Mouse (Mus musculus) ES-E14 (cell line): ENCODE results near the gene Ankzf1. TPM values are rescaled to one million over a fixed set of nuclear protein-coding genes. Genes with fewer than 3 reads are reported as not detected.

ENCODE experiments used
- DNase-seq: peaks from one replicate; pipeline ENCODE4 v3.0.0-alpha.2; 2013; ENCODE audit warnings: low read depth, low spot score
- H3K27ac ChIP-seq: 2 replicates; pipeline ENCODE4 v1.5.1; 2012; ENCODE audit warnings: low read depth, mild to moderate bottlenecking, low read length, moderate library complexity, mixed read lengths; ENCODE audit not compliant: poor library complexity, insufficient read depth, severe bottlenecking
- H3K36me3 ChIP-seq: 2 replicates; pipeline ENCODE4 v1.6.1; 2012; ENCODE audit warnings: mild to moderate bottlenecking, low read length, moderate library complexity, mixed read lengths; ENCODE audit not compliant: control insufficient read depth, poor library complexity, insufficient read depth, severe bottlenecking
- H3K4me1 ChIP-seq, 2 experiments: fragments of 150-350 bp in 1 of 2; sonication (generic) in 1 of 2; 2 replicates each; pipeline ENCODE4 v1.6.1; 2012; ENCODE audit warnings: low read length in 2 of 2, mild to moderate bottlenecking in 1 of 2, mixed read lengths in 1 of 2; ENCODE audit not compliant: control insufficient read depth in 2 of 2, insufficient read depth in 2 of 2, poor library complexity in 1 of 2
- H3K4me3 ChIP-seq, 2 experiments: fragments of 150-350 bp in 1 of 2; sonication (generic) in 1 of 2; 2 replicates each; pipeline ENCODE4 v1.5.1; 2012; ENCODE audit warnings: low read length in 2 of 2, low read depth in 1 of 2, mild to moderate bottlenecking in 1 of 2, mixed read lengths in 1 of 2; ENCODE audit not compliant: insufficient read depth in 1 of 2, poor library complexity in 1 of 2, severe bottlenecking in 1 of 2
- H3K9ac ChIP-seq: 2 replicates; pipeline ENCODE4 v1.6.1; 2012; ENCODE audit warnings: low read depth, mild to moderate bottlenecking, low read length, mixed read lengths; ENCODE audit not compliant: poor library complexity, insufficient read depth, severe bottlenecking
- H3K9me3 ChIP-seq: fragments of 150-350 bp; sonication (generic); 2 replicates; pipeline ENCODE4 v1.6.1; 2012; ENCODE audit warnings: low read depth, mild to moderate bottlenecking, low read length; ENCODE audit not compliant: control insufficient read depth, insufficient read depth
- CHD2 ChIP-seq: IDR thresholded peaks from 2 replicates; pipeline ENCODE4 v1.6.1; 2014; ENCODE audit warnings: mild to moderate bottlenecking, low read depth, low read length, inconsistent platforms
- HCFC1 ChIP-seq: IDR thresholded peaks from 2 replicates; pipeline ENCODE4 v1.6.1; 2012; ENCODE audit warnings: low read length, inconsistent platforms, borderline replicate concordance; ENCODE audit not compliant: insufficient read depth
- MAFK ChIP-seq: IDR thresholded peaks from 2 replicates; pipeline ENCODE4 v1.6.1; 2014; ENCODE audit warnings: mild to moderate bottlenecking, low read depth, low read length, inconsistent platforms; ENCODE audit not compliant: insufficient read depth
- ZC3H11A ChIP-seq: IDR thresholded peaks from 2 replicates; pipeline ENCODE4 v1.6.1; 2012; ENCODE audit warnings: low read depth, mild to moderate bottlenecking, inconsistent platforms, low read length, borderline replicate concordance
- ZNF384 ChIP-seq: IDR thresholded peaks from 2 replicates; pipeline ENCODE4 v1.6.1; 2012; ENCODE audit warnings: low read depth, low read length, inconsistent platforms
- in situ Hi-C, 2 experiments: fragments of 600-800 bp; cut with MboI; formaldehyde crosslinking; loops; one replicate each; pipeline ENCODE4 v1.15.1; 2025; ENCODE audit warnings: low sequenced_read_pairs in 2 of 2, inconsistent platforms in 1 of 2; ENCODE audit not compliant: unreplicated experiment in 2 of 2
- total RNA-seq: library from RNA; depleted of rRNA; stranded (reverse); fragments of 300-350 nt; gene quantifications from 2 replicates; pipeline ENCODE4 v1.2.3, GENCODE M21; 2012; rRNA removed

Gene Ankzf1
- total RNA-seq, 1 experiment = 23.0 TPM

DNA sequence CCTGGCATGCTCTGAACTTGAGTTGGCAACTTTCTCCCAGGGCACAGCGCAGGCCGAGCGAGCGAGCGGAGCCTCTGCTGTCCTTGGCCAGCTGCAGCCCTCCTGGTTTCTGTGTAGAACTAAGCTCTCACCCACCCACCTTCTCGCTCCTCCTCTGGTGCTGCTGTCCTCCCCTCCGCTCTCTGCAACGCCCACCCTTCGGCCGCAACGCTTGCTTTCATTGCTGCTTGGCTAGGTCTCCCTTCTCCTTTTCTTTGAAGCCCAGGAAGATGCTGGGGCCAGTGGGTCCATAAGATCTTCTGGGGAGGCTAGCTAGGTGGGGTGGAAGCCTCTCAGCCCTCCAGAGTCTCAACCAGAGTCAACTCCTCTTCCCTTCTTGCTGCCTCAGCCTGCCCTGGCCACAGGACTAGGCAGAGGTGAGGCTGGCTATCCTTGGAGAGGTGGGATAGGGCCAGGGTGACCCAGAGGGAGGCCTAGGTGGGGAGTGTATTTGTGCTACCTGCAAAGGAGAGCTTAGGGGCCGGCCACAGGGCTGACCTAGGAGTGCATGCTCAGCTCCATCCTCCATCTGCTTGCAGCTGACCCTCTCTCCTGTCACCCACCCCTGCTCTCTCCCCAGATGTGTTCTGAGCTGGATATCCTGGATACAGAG, 52.4 kb downstream of the Ankzf1 start:
- Histone ChIP-seq H3K36me3 (peaks cover 11% of the 10 kb centered on the region), H3K9me3 (no peaks in the 10 kb centered on the region), H3K27ac (no peak overlapping the region), H3K9ac (no peak overlapping the region), H3K4me1 (peaks cover 0 to 26% of the 10 kb centered on the region in 2 experiments; a peak in 2 of 4 replicates), H3K4me3 (no peak overlapping the region)
- no peak for DNase-seq
- in situ Hi-C loops = no loop called here
- TF ChIP-seq HCFC1 (no peak), MAFK (no peak), ZC3H11A (no peak), CHD2 (no peak)

DNA sequence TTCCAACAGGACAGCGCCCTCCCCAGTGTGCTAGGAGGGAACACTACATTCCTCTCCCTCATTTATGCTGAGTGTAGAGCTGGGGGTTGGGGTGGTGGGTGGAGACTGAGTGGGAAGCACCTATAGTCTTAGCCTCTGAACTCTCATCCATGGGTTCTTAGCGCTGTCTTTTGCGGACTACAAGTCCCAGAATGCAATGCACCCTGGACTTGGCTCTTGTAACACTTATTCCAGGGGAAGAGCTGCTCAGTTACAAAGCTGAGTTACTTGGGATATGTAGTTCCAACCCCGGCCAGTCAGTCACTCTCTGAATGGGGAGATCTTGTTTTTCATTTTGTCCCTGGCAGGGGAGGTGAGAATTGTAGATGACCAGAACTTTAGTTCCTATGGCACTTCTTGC, 52.9 kb downstream of the Ankzf1 start:
- Histone ChIP-seq H3K9ac (no peak overlapping the region), H3K4me1 (peaks cover 0 to 23% of the 10 kb centered on the region in 2 experiments; a peak in 2 of 4 replicates), H3K27ac (no peak overlapping the region), H3K36me3 (peaks cover 9% of the 10 kb centered on the region), H3K9me3 (no peaks in the 10 kb centered on the region), H3K4me3 (no peak overlapping the region)
- TF ChIP-seq ZC3H11A (no peak), ZNF384 (no peak), CHD2 (no peak), MAFK (0 out of 2 replicates have a peak, but pooled peaks have one; percentile 14), HCFC1 (peak; percentile 97)
- DNase-seq = peak; percentile 81
- in situ Hi-C loops = no loop called here

DNA sequence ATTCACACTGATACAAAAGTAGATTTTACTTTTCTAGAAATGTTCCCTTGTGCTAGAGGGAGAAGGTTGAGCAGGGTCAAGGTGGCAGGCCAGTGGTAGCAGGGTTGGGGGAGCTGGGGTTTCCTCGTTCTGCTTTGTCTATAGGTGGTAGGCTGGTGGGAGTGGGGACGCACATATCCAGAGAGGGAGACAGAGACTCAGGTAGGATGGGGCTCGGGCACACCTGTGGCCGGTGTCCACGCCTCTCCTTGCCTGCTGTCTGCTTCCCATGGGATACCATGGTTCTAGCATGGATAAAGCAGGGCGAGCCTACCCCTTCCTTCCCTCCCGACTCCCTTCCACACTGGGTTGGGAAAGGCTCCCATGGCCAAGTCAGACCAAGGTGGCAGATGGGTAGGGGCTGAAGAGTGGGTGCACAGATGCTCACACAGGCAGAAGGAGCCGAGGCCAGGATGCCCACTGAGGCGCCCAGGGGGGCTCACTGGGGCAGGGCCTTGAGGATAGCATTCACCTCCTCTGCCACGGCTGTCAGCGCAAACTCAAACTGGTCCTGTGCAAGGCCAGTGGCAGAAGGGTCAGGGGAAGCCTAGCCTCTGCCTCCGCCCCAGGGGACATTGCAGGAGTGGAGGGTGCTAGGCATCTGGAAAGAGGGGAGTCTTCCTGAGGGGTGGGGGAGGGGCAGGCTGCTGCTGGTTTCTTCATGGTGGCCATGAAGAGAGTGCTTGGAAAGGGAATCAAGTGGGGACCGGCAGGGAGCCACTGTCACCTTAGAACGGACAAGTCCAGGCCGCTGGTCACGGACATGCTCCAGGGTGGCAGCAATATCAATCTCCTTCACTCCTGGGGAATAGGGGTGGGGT, 55.4 kb downstream of the Ankzf1 start:
- in situ Hi-C loops = no loop called here
- Histone ChIP-seq H3K36me3 (peaks cover 2% of the 10 kb centered on the region; the same call in 1 of the 2 replicates), H3K9me3 (no peaks in the 10 kb centered on the region), H3K27ac (no peak overlapping the region), H3K9ac (no peak overlapping the region), H3K4me1 (peaks cover 4 to 35% of the 10 kb centered on the region in 2 experiments; a peak in 3 of 4 replicates), H3K4me3 (no peak overlapping the region)
- TF ChIP-seq MAFK (no peak), ZNF384 (no peak), HCFC1 (no peak), CHD2 (no peak), ZC3H11A (no peak)
- no peak for DNase-seq

DNA sequence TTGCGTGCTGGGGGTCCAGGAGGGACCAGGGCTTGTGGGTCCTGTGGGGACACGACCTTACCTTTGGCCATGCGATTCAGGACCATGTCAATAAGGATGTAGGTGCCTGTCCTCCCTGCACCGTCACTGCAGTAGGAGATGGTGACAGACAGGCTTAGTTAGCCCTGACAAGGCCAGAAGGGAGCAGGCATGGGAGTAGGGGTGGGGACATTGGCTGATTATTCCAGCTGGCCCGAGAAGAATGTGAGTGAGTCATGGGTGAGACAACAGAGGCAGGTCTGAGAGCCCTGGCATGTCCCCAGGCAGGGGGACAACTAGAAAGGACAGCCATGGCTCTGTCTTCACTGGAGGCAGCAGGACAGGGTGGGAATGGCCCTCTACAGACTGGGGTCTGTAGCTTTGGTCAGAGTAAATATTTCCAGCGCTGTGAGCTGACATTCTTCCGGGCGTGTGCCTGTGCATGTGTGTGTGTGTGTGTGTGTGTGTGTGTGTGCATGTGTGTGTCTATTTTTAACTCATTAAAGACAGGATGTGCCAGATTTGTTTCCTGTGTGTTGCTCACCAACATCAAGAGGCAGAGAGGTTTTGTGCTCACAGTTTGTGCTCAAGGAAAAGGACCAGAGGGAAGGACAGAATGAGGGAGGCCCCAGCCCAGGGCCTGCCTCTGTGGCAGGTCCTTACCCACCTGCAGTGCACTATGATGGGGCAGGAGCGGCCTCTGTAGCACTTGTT, 56.3 kb downstream of the Ankzf1 start:
- H3K27ac ChIP-seq = no peak overlapping the region
- peaks cover 4 to 42% of the 10 kb centered on the region in 2 experiments; a peak in 3 of 4 replicates for H3K4me1 ChIP-seq

More for the DNA sequence above, 56.3 kb downstream of the Ankzf1 start:
- TF ChIP-seq HCFC1 (no peak), ZC3H11A (no peak), MAFK (no peak), ZNF384 (no peak), CHD2 (no peak)
- no peak for DNase-seq
- no peaks in the 10 kb centered on the region for H3K9me3 ChIP-seq
- in situ Hi-C loops = no loop called here
- H3K9ac ChIP-seq = no peak overlapping the region
- H3K4me3 ChIP-seq = no peak overlapping the region
- H3K36me3 ChIP-seq = no peaks in the 10 kb centered on the region; the same call in 1 of the 2 replicates

Other genes starting within 250 kb of the Ankzf1 start
- gene Ihh, start 240.5 kb upstream of the Ankzf1 start, total RNA-seq = 0.37 and 0.67 TPM in 2 replicates
- 6.7 and 7.7 TPM in 2 replicates for gene Nhej1, start 67.0 kb upstream of the Ankzf1 start, total RNA-seq
- gene Slc23a3, start 58.3 kb upstream of the Ankzf1 start, total RNA-seq = 0.31 TPM in 1 of 2 replicates, not detected in the other
- 20.9 and 27.2 TPM in 2 replicates for gene Cnppd1, start 49.4 kb upstream of the Ankzf1 start, total RNA-seq
- 27.1 and 37.4 TPM in 2 replicates for gene Retreg2, start 49.4 kb upstream of the Ankzf1 start, total RNA-seq
- gene Zfand2b, start 23.5 kb upstream of the Ankzf1 start, total RNA-seq = 15.1 and 16.0 TPM in 2 replicates
- 41.0 and 54.3 TPM in 2 replicates for gene Abcb6, start 11.8 kb upstream of the Ankzf1 start, total RNA-seq
- gene Atg9a, start within 50 bp of the Ankzf1 start, total RNA-seq = 17.2 and 24.4 TPM in 2 replicates
- 5.8 and 7.6 TPM in 2 replicates for gene Glb1l, start 18.7 kb downstream of the Ankzf1 start, total RNA-seq
- gene Stk16, start 18.7 kb downstream of the Ankzf1 start, total RNA-seq = 63.6 and 103 TPM in 2 replicates
- gene Tuba4a, start 27.7 kb downstream of the Ankzf1 start, total RNA-seq = 110 and 124 TPM in 2 replicates
- gene A630095N17Rik, start 40.0 kb downstream of the Ankzf1 start, total RNA-seq = not detected in 2 replicates
- gene Dnajb2, start 44.3 kb downstream of the Ankzf1 start, total RNA-seq = 15.8 and 17.7 TPM in 2 replicates
- 8.9 and 9.0 TPM in 2 replicates for gene Ptprn, start 72.4 kb downstream of the Ankzf1 start, total RNA-seq
- 0.90 TPM in 1 of 2 replicates, not detected in the other for gene Resp18, start 86.3 kb downstream of the Ankzf1 start, total RNA-seq
- 67.1 and 75.5 TPM in 2 replicates for gene Dnpep, start 125.8 kb downstream of the Ankzf1 start, total RNA-seq
- 10.8 and 19.4 TPM in 2 replicates for gene Des, start 168.2 kb downstream of the Ankzf1 start, total RNA-seq
- gene Speg, start 183.1 kb downstream of the Ankzf1 start, total RNA-seq = 16.9 and 31.2 TPM in 2 replicates
- gene Gmppa, start 243.8 kb downstream of the Ankzf1 start, total RNA-seq = 40.2 and 51.6 TPM in 2 replicates